In the genomic region with DNA sequence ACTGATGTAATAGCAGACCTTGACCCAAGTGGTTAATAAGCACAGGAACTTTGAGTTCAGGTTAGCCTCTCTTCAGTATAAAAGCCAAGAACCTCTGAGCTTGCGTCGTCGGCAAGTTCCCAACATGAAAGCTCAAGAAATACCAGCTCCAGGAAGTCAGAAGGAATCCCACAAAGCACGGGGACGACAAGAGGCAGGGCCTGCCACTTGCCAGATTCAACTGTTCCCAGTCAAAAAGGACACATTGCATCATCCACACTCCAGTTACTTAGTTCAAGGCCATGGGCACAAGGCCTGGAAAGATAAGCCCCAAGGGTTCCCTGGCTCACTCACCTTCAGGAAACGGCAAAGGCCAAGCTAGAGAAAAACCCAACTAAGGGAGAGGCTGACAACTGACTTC, we compare ENCODE assay signal across 11 mouse cellular contexts. TPM values are rescaled to one million over a fixed set of nuclear protein-coding genes. Genes with fewer than 3 reads are reported as not detected.
A peak's percentile ranks its signal among the peaks of the same experiment; 100 is the strongest.
DNase-seq lines count a peak whose midpoint lies in the region; ATAC-seq and TF ChIP-seq lines count a peak whose summit lies in the region.
"Had no signal": no experiment of that assay in that cellular context is flagged by ENCODE, and none has a peak within 500 bp of the region (broad histone marks: within the 10 kb centered on the region; RNA-seq: fewer than 3 reads in every experiment).

No protein-coding gene starts in this region.

- peak overlapping the region; percentile 95 for H3K4me2 ChIP-seq in liver, embryonic 12.5 days

- no peak overlapping the region for H3K4me3 ChIP-seq in liver, embryonic 12.5 days
- no peak overlapping the region for H3K4me3 ChIP-seq in layer of hippocampus, adult 2 months
- H3K4me3 ChIP-seq: forebrain, embryonic 13.5 days had no signal

- H3K27me3 ChIP-seq in liver, embryonic 12.5 days (replicated peaks) = peaks cover 5% of the 10 kb centered on the region; the same call in 1 of the 2 replicates

- H3K36me3 ChIP-seq in liver, embryonic 12.5 days = peaks cover 48% of the 10 kb centered on the region

- H3K9me3 ChIP-seq in liver, embryonic 12.5 days (replicated peaks) = 0 out of 2 replicates have a peak, but pooled peaks cover 4% of the 10 kb centered on the region

- TF ChIP-seq CTCF in layer of hippocampus, adult 2 months (conservative IDR thresholded peaks at IDR 0.05) = no peak

- ATAC-seq in liver, embryonic 12.5 days = no peak
- ATAC-seq: forebrain, embryonic 13.5 days had no signal

- no peak overlapping the region for H3K9ac ChIP-seq in liver, embryonic 12.5 days
- H3K9ac ChIP-seq: forebrain, embryonic 13.5 days had no signal

- WGBS in liver, embryonic 12.5 days (ENCODE audit: insufficient replicate concordance) = 59% methylated on average over 6 of the region's 6 CpGs

- peak; percentile 67 to 77 for DNase-seq in lung, adult 18-20 months
- DNase-seq in lung, postnatal 14 days = no peak
- peak; percentile 33 to 49 for DNase-seq in heart, adult 9 months (ENCODE audit: low spot score in 2 of 2)
- DNase-seq in yolk sac, embryonic 10.5 days (ENCODE audit: low spot score) = peak; percentile 45
- DNase-seq in layer of hippocampus, adult 9-11 months = no peak
- no peak for DNase-seq in layer of hippocampus, adult 2 months (ENCODE audit: low spot score in 2 of 2)
- DNase-seq: cerebellum, adult 2 months; gastrocnemius, postnatal 36 days; right cerebral cortex, postnatal 4 days had no signal

- peaks cover 31% of the 10 kb centered on the region for H3K4me1 ChIP-seq in liver, embryonic 12.5 days

- H3K27ac ChIP-seq in liver, embryonic 12.5 days = 0 out of 2 replicates have a peak overlapping the region, but pooled peaks have one; percentile 14
- H3K27ac ChIP-seq in layer of hippocampus, adult 2 months = no peak overlapping the region
- H3K27ac ChIP-seq: forebrain, embryonic 13.5 days had no signal

RNA-seq across cellular contexts. Expression of a gene that starts 2.3 kb away (rescaled TPM):
- 47.5 and 51.3 TPM in 2 replicates for polyA plus RNA-seq in liver, embryonic 12.5 days (2016; fragmentation: Nextera tagmentation; extraction: Ambion mirVana)
- total RNA-seq in layer of hippocampus, adult 2 months (2021) = 10 to 100 TPM; 56.0 to 62.6 TPM

RNA-seq across cellular contexts. Expression of a gene that starts 19.3 kb away (rescaled TPM):
- 15.3 and 17.0 TPM in 2 replicates for polyA plus RNA-seq in liver, embryonic 12.5 days (2016; fragmentation: Nextera tagmentation; extraction: Ambion mirVana)
- total RNA-seq in layer of hippocampus, adult 2 months (2021) = 1 to 10 TPM; 7.0 to 8.6 TPM

Comparison
In these comparisons a context has a peak if more than half of its experiments do, and no peak if none do; other contexts are left out.
1. DNase-seq: peak in lung, adult 18-20 months (2 of 2), heart, adult 9 months (2 of 2) and yolk sac, embryonic 10.5 days (single experiment); none in lung, postnatal 14 days (single experiment), layer of hippocampus, adult 9-11 months (single experiment) and layer of hippocampus, adult 2 months (0 of 2).